Mouse (Mus musculus): ENCODE results near the gene Enpp7. TPM values are rescaled to one million over a fixed set of nuclear protein-coding genes. Genes with fewer than 3 reads are reported as not detected.

The Enpp7 gene
- polyA plus RNA-seq, 1 experiment from 2014 or later: not detected

DNA sequence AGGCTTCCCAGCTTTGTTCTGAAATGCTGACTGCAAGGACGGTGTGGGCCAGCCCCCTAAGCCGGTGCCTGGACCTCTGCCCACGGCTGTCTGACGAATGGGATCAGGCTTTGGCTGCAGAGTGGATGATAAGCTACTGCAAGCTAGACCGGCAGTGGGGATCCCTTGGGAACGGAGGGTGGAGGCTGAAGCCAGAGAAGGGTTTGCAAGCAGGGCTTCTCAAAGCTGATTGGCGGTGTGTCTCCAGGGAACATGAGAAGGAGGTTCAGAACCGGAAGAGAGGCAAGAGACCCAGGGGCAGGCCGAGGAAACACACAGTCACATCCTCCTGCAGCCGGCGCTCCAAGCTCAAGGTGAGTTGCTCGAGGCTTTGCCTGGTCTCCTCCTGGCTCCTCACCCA lies 38.2 kb downstream of the Enpp7 start:
- no peak for ATAC-seq (ENCODE audit: low FRiP score, low TSS enrichment)
- Histone ChIP-seq H3K27me3 (ENCODE audit: insufficient read depth, low read length) (peaks cover 8% of the 10 kb centered on the region), H3K27ac (ENCODE audit: low read length) (no peak overlapping the region), H3K4me1 (ENCODE audit: insufficient read depth, low read length) (peaks cover 40% of the 10 kb centered on the region), H3K4me3 (ENCODE audit: low read length) (no peak overlapping the region), H3K36me3 (ENCODE audit: insufficient read depth, low read length) (peaks cover 49% of the 10 kb centered on the region), H3K9me3 (ENCODE audit: low read length) (no peaks in the 10 kb centered on the region), H3K4me2 (replicated peaks; ENCODE audit: low read depth, low read length) (peak overlapping the region; percentile 24; the same call in 1 of the 2 replicates), H3K9ac (replicated peaks; ENCODE audit: low read length) (peak overlapping the region; percentile 3; the same call in 1 of the 2 replicates)
- WGBS: 34% methylated on average over 12 of the region's 12 CpGs

DNA sequence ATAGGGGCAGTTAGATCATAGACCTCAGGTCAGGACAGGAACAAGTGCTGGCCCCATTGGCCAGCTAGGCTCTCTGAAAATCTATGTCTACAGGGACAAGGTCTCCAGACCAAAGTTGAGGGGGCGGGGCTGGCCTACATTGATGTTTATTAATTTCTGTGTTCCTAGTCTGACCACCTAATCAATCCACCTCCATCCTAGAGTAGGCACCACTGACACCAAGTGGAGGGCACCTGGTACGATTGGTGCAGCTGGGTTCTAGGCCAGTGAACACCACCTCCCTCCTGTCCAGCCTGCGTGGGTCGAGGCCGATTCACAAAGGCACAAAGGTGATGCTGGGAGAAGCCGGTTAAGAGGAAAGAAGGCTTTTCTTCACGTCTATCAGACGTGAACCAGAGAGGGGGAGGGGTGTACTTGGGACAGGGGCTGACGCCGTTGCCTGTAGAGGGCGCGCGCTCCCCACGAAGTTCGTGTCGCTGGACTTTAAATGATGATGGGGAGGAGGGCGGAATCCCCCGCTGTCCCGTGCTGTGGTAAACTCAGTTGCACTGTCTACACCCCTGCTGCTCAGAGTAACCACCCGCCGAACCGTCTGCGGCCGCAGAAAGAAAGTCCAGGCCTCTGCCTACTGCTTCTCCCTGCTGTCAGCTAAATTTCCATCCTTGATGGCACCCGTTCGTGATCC lies 46.0 kb downstream of the Enpp7 start:
- peaks cover 26% of the 10 kb centered on the region for H3K36me3 ChIP-seq (ENCODE audit: insufficient read depth, low read length)
- peak overlapping the region; percentile 43 for H3K4me2 ChIP-seq (replicated peaks; ENCODE audit: low read depth, low read length)
- H3K9me3 ChIP-seq (ENCODE audit: low read length): no peaks in the 10 kb centered on the region
- peaks cover 21% of the 10 kb centered on the region for H3K4me1 ChIP-seq (ENCODE audit: insufficient read depth, low read length)
- WGBS: 1% methylated on average over 26 of the region's 26 CpGs
- peak overlapping the region; percentile 30 for H3K4me3 ChIP-seq (ENCODE audit: low read length)
- ATAC-seq (ENCODE audit: low FRiP score, low TSS enrichment): peak; percentile 30; the same call in 1 of the 2 replicates
- no peak overlapping the region for H3K27ac ChIP-seq (ENCODE audit: low read length)
- peaks cover 48% of the 10 kb centered on the region for H3K27me3 ChIP-seq (ENCODE audit: insufficient read depth, low read length)
- H3K9ac ChIP-seq (replicated peaks; ENCODE audit: low read length): no peak overlapping the region

DNA sequence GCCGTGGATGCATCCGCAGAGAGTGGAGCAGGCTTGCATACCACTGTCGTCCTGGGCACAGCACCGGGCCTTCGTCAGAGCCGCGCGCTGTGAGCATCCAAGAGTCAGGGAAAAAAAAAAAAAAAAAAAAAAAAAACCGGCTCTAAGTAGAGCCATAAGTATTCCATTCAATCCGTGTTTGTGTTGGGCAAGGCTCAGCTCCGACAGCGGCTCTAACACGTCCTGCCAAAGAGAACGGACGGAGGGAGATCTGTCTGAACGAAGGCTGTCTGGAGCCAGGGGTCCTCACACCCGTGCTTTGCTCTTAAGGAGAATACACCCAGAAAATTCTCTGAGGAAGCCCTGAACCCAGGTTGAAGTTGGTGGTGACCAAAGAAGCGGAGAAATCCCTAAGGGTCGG lies 46.6 kb downstream of the Enpp7 start:
- WGBS: 5% methylated on average over 19 of the region's 19 CpGs
- peak overlapping the region; percentile 30 for H3K4me3 ChIP-seq (ENCODE audit: low read length)
- H3K36me3 ChIP-seq (ENCODE audit: insufficient read depth, low read length): peaks cover 23% of the 10 kb centered on the region
- peaks cover 27% of the 10 kb centered on the region for H3K4me1 ChIP-seq (ENCODE audit: insufficient read depth, low read length)
- no peak for ATAC-seq (ENCODE audit: low FRiP score, low TSS enrichment)
- H3K4me2 ChIP-seq (replicated peaks; ENCODE audit: low read depth, low read length): peak overlapping the region; percentile 43
- no peak overlapping the region for H3K9ac ChIP-seq (replicated peaks; ENCODE audit: low read length)
- peaks cover 53% of the 10 kb centered on the region for H3K27me3 ChIP-seq (ENCODE audit: insufficient read depth, low read length)
- H3K27ac ChIP-seq (ENCODE audit: low read length): no peak overlapping the region
- no peaks in the 10 kb centered on the region for H3K9me3 ChIP-seq (ENCODE audit: low read length)

DNA sequence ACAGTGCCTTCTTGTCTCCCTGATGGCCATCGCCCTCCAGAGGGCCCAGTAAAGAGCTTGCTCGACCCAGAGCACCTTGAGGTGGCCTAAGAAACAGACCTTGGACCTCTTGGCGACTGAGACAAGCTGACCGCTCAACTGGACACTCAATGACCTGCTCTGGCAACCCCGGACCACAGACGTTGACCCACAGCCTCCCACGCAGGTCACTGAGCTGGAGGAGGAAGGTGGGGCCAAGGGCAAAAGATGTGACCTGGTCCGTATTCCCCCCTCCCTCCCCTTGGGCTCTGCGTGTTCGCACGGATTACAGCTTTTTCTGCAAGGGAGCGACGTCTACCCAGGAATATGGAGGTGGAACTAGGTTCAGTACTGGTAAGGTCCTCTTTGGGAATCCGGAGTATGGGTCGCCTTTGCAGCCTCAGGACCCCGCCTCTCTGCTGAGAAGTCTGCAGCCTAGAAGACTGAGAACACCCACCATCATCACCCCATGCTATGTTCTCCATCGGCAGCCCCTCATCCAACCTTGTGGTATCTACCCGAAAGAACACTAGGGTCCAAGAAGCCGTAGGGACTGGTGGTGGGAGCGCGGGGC lies 47.2 kb downstream of the Enpp7 start:
- peaks cover 53% of the 10 kb centered on the region for H3K27me3 ChIP-seq (ENCODE audit: insufficient read depth, low read length)
- peaks cover 32% of the 10 kb centered on the region for H3K4me1 ChIP-seq (ENCODE audit: insufficient read depth, low read length)

DNA sequence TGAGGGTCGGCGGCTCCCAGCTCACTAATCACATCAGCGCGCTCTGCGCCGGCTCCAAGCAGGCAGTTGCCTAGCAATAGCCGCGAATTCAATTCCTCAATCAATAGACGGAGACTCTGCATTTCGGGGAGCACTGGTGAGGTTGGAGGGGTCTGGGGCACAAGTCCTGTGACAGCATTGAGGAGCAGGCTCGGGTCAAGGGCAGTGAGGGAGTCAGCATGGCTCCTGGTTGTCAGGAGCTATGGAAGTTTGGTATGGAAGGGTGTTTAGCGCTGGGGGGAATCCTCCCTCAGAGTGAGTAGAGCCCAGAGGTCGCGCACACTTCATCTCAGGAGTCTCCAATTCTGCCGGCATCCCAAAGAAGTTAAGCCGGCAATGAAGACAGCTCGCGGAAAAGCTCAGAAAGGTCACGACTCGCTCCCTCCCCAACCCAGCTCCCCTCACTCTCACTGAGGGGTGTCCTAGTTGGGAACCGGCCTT lies 47.7 kb downstream of the Enpp7 start:
- Histone ChIP-seq H3K36me3 (ENCODE audit: insufficient read depth, low read length) (peaks cover 12% of the 10 kb centered on the region), H3K4me1 (ENCODE audit: insufficient read depth, low read length) (peaks cover 32% of the 10 kb centered on the region), H3K27me3 (ENCODE audit: insufficient read depth, low read length) (peaks cover 53% of the 10 kb centered on the region), H3K4me2 (replicated peaks; ENCODE audit: low read depth, low read length) (no peak overlapping the region), H3K4me3 (ENCODE audit: low read length) (no peak overlapping the region), H3K9me3 (ENCODE audit: low read length) (no peaks in the 10 kb centered on the region), H3K9ac (replicated peaks; ENCODE audit: low read length) (no peak overlapping the region), H3K27ac (ENCODE audit: low read length) (no peak overlapping the region)
- no peak for ATAC-seq (ENCODE audit: low FRiP score, low TSS enrichment)
- WGBS: 4% methylated on average over 21 of the region's 21 CpGs

More for the DNA sequence above, 47.2 kb downstream of the Enpp7 start:
- Histone ChIP-seq H3K9me3 (ENCODE audit: low read length) (no peaks in the 10 kb centered on the region), H3K36me3 (ENCODE audit: insufficient read depth, low read length) (peaks cover 18% of the 10 kb centered on the region), H3K4me2 (replicated peaks; ENCODE audit: low read depth, low read length) (no peak overlapping the region), H3K9ac (replicated peaks; ENCODE audit: low read length) (no peak overlapping the region), H3K4me3 (ENCODE audit: low read length) (no peak overlapping the region), H3K27ac (ENCODE audit: low read length) (no peak overlapping the region)
- WGBS: 4% methylated on average over 21 of the region's 21 CpGs
- ATAC-seq (ENCODE audit: low FRiP score, low TSS enrichment): no peak

DNA sequence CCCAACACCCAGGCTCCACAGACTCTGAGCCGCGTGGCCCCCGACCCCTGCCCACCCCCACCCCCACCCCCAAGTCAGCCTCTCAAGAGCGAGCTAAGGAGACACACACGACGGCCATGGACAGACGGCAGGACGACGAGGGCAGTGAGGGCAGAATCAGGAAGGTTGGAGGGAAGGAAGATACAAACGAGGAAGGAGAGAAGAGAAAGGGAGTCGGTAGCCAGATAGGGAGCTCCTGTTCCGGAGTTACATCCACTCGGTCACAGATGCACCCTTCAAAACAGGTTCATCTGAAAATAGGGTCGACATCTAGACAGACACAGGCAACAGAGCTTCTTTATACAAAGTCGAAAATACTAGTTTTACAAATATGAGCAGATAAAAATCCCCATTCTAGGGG lies 48.5 kb downstream of the Enpp7 start:
- H3K9me3 ChIP-seq (ENCODE audit: low read length): no peaks in the 10 kb centered on the region
- 7% methylated on average over 15 of the region's 15 CpGs for WGBS
- H3K9ac ChIP-seq (replicated peaks; ENCODE audit: low read length): no peak overlapping the region
- no peak overlapping the region for H3K27ac ChIP-seq (ENCODE audit: low read length)
- peaks cover 55% of the 10 kb centered on the region for H3K27me3 ChIP-seq (ENCODE audit: insufficient read depth, low read length)
- no peak for ATAC-seq (ENCODE audit: low FRiP score, low TSS enrichment)
- H3K36me3 ChIP-seq (ENCODE audit: insufficient read depth, low read length): peaks cover 10% of the 10 kb centered on the region
- no peak overlapping the region for H3K4me2 ChIP-seq (replicated peaks; ENCODE audit: low read depth, low read length)
- H3K4me3 ChIP-seq (ENCODE audit: low read length): no peak overlapping the region; the same call in 1 of the 2 replicates
- H3K4me1 ChIP-seq (ENCODE audit: insufficient read depth, low read length): peaks cover 34% of the 10 kb centered on the region

DNA sequence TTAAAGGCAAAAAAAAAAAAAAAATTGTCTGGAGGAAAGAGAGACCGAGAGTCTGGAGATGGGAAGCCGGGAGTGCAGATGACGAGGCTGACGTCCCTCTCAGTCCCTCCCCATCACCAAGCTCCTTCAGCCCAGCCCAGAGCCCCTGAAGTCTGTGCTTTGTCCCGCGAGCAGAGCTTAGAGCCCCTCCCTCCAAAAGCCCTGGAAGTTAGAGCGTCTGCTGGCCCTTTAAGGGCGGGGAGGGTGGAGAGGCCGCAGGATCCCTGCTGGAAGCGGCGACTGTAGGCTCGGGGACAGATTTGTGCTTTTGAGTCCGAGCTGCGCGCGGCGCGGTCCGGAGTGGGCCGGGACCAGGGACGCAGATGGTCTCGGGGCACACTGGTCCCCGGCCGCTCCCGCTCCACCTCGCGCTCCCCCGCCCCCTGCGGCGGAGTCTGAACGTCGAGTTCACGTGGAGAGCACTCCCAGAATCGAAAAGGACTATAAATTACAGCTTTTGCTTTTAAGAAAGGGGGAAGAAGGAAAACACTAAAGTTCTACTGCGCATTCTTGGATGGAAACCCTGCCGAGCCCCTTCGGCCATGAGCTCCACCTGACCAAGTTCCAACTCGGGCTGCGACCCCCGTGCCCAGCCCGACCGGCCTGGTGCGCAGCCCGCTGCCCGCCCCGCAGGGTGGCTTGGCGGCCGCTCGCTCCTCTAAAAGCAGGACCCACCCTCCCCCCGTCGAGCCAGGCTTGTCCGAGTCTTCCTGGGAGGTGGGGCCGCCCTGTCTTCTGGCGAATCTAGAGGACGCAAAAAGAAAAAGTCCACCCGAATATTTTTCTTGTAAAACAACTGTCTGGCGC lies 49.2 kb downstream of the Enpp7 start:
- Histone ChIP-seq H3K36me3 (ENCODE audit: insufficient read depth, low read length) (peaks cover 10% of the 10 kb centered on the region), H3K27me3 (ENCODE audit: insufficient read depth, low read length) (peaks cover 62% of the 10 kb centered on the region), H3K4me1 (ENCODE audit: insufficient read depth, low read length) (peaks cover 38% of the 10 kb centered on the region), H3K9me3 (ENCODE audit: low read length) (no peaks in the 10 kb centered on the region), H3K4me2 (replicated peaks; ENCODE audit: low read depth, low read length) (peak overlapping the region; percentile 87), H3K27ac (ENCODE audit: low read length) (no peak overlapping the region), H3K9ac (replicated peaks; ENCODE audit: low read length) (peak overlapping the region; percentile 69), H3K4me3 (ENCODE audit: low read length) (peak overlapping the region; percentile 59)
- WGBS: 2% methylated on average over 57 of the region's 57 CpGs
- no peak for ATAC-seq (ENCODE audit: low FRiP score, low TSS enrichment)

DNA sequence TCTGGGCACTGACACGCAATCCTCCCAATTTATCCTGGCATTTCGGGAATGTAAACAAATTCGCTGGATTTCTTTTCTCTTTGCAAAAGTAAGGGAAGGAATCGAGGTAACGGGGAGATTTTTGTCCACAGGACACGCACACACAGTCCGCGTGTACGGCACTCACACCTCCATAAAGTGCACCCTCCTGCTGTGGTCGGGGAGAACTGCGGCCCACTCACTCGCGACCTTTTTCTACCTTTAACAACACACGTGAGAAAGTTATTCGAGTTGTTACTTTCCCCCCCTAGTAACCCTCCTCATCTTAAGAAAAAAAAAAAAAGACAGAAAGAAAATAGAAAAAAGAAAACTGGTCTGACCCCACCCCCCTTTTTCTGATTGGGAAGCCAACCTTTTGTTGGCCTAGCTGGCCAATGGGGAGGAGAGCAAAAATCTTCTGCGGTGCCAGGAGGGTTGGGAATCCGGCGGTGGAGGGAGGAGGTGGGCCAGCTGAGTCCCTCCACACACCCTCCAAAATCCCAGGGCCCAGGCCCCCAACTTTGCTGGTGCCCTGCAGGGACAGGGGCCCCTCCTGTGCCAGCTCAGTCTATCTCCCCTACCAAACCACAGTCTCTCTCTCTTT lies 49.9 kb downstream of the Enpp7 start:
- peaks cover 44% of the 10 kb centered on the region for H3K4me1 ChIP-seq (ENCODE audit: insufficient read depth, low read length)
- 14% methylated on average over 18 of the region's 18 CpGs for WGBS

DNA sequence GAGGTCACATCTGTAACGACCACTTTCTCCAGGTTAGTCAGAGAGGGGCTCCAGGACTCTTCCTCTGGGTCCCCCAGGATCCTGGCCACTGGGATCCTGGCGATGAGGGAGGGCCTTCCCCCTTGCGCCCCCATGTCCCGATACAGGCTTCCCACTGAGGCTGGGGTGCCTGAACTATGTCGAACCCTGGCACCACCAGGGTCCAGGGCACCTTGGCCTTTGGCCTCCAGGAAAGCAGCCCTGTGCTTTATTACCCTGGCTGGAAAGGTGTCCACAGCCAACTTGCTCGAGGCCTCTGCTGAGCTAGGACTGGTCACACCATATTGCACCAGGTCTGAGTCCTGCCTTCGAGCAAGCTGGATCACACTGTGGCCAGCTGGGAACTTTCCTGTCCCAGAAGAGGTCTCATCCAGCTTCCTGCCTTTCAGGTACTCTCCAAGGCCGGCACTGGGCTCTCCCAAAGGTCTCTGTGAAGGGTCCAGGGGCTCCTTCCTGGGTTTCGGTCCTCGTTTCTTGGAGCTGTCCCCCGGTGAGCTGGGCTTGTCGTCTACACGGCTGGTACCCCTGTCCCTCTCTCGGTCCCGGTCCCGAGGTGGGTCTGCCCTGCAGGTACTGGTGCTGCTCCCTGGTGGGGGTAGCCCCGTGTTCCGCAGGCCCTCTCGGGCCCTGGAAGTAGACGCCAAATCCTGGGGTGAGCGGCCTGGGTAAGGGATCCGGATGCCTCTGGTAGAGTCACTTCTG lies 50.9 kb downstream of the Enpp7 start:
- WGBS: 61% methylated on average over 22 of the region's 22 CpGs
- Histone ChIP-seq H3K27ac (ENCODE audit: low read length) (no peak overlapping the region), H3K4me3 (ENCODE audit: low read length) (no peak overlapping the region), H3K27me3 (ENCODE audit: insufficient read depth, low read length) (peaks cover 77% of the 10 kb centered on the region), H3K36me3 (ENCODE audit: insufficient read depth, low read length) (peaks cover 10% of the 10 kb centered on the region), H3K4me2 (replicated peaks; ENCODE audit: low read depth, low read length) (no peak overlapping the region), H3K9ac (replicated peaks; ENCODE audit: low read length) (no peak overlapping the region), H3K9me3 (ENCODE audit: low read length) (no peaks in the 10 kb centered on the region), H3K4me1 (ENCODE audit: insufficient read depth, low read length) (peaks cover 45% of the 10 kb centered on the region)
- ATAC-seq (ENCODE audit: low FRiP score, low TSS enrichment): no peak

More for the DNA sequence above, 49.9 kb downstream of the Enpp7 start:
- Histone ChIP-seq H3K4me2 (replicated peaks; ENCODE audit: low read depth, low read length) (peak overlapping the region; percentile 87), H3K27me3 (ENCODE audit: insufficient read depth, low read length) (peaks cover 69% of the 10 kb centered on the region), H3K27ac (ENCODE audit: low read length) (no peak overlapping the region), H3K9ac (replicated peaks; ENCODE audit: low read length) (no peak overlapping the region; the same call in 1 of the 2 replicates), H3K9me3 (ENCODE audit: low read length) (no peaks in the 10 kb centered on the region), H3K36me3 (ENCODE audit: insufficient read depth, low read length) (peaks cover 10% of the 10 kb centered on the region), H3K4me3 (ENCODE audit: low read length) (peak overlapping the region; percentile 59)
- ATAC-seq (ENCODE audit: low FRiP score, low TSS enrichment): no peak
